Mouse (Mus musculus): Measurements from ENCODE around the gene Hsd17b11.
"Not testable (repeated sequence)": the region's sequence is repeated elsewhere in the genome, so short reads cannot be mapped to it uniquely, and the experiment has no call there.

Gene Hsd17b11

GRCm38 (mm10) chr5:104035066-104035465 is 13.3 kb upstream of the Hsd17b11 start:
- DNase-seq, result no peak

- no peak for DNase-seq
These were observed 10.8 kb upstream of the Hsd17b11 start for GRCm38 (mm10) chr5:104032434-104033097.

- DNase-seq, result no peak
These were observed 3.6 kb upstream of the Hsd17b11 start for GRCm38 (mm10) chr5:104025245-104025854.

GRCm38 (mm10) chr5:104024762-104025161 is 3.0 kb upstream of the Hsd17b11 start:
- DNase-seq, result no peak

- not testable (repeated sequence) for DNase-seq
These were observed 2.5 kb upstream of the Hsd17b11 start for GRCm38 (mm10) chr5:104024193-104024592.

- DNase-seq, result no peak
These were observed 1.7 kb upstream of the Hsd17b11 start for GRCm38 (mm10) chr5:104023289-104024020.

- no peak for DNase-seq
These were observed 839 bp upstream of the Hsd17b11 start for GRCm38 (mm10) chr5:104022558-104022957.

- no peak for DNase-seq
These were observed 10.3 kb downstream of the Hsd17b11 start for GRCm38 (mm10) chr5:104011419-104011818.

- no peak for DNase-seq
These were observed 11.5 kb downstream of the Hsd17b11 start for GRCm38 (mm10) chr5:104010261-104010660.

- DNase-seq, result no peak
These were observed 12.3 kb downstream of the Hsd17b11 start for GRCm38 (mm10) chr5:104009421-104009820.

- DNase-seq, result no peak
These were observed 13.9 kb downstream of the Hsd17b11 start for GRCm38 (mm10) chr5:104007801-104008200.

- no peak for DNase-seq
These were observed 14.9 kb downstream of the Hsd17b11 start for GRCm38 (mm10) chr5:104006811-104007210.

- DNase-seq, result no peak
These were observed 17.8 kb downstream of the Hsd17b11 start for GRCm38 (mm10) chr5:104003955-104004354.

GRCm38 (mm10) chr5:104003256-104003931 is 18.3 kb downstream of the Hsd17b11 start:
- DNase-seq, result no peak

GRCm38 (mm10) chr5:104002549-104003255 is 19.0 kb downstream of the Hsd17b11 start:
- DNase-seq, result no peak

- DNase-seq, result peak; percentile 76
These were observed 22.0 kb downstream of the Hsd17b11 start for GRCm38 (mm10) chr5:103999738-104000137.

- peak; percentile 14 for DNase-seq
These were observed 23.0 kb downstream of the Hsd17b11 start for GRCm38 (mm10) chr5:103998739-103999138.

- peak; percentile 19 for DNase-seq
These were observed 26.5 kb downstream of the Hsd17b11 start for GRCm38 (mm10) chr5:103995181-103995580.

- no peak for DNase-seq
These were observed 27.1 kb downstream of the Hsd17b11 start for GRCm38 (mm10) chr5:103994669-103995068.

GRCm38 (mm10) chr5:103993601-103994000 is 28.1 kb downstream of the Hsd17b11 start:
- DNase-seq, result no peak

GRCm38 (mm10) chr5:103992831-103993230 is 28.9 kb downstream of the Hsd17b11 start:
- no peak for DNase-seq

GRCm38 (mm10) chr5:103980705-103981560 is 40.8 kb downstream of the Hsd17b11 start:
- no peak for DNase-seq
